Mouse (Mus musculus) kidney, adult 9 months (tissue): ENCODE results near the gene Gm10837.
A peak's percentile ranks its signal among the peaks of the same experiment; 100 is the strongest.
"Not testable (repeated sequence)": the region's sequence is repeated elsewhere in the genome, so short reads cannot be mapped to it uniquely, and the experiment has no call there.

Experiments used
- DNase-seq: peaks from one replicate; pipeline ENCODE4 v3.0.0; 2022

Gene Gm10837

GRCm38 (mm10) chr14:122490441-122491328 lies at the start of gene Gm10837:
TSS of gene Gm10837 (plus strand) at chr14:122490586.
- no peak for DNase-seq

GRCm38 (mm10) chr14:122449601-122450495 lies 40.5 kb upstream of the Gm10837 start:
- DNase-seq = no peak

GRCm38 (mm10) chr14:122450496-122451382 lies 39.6 kb upstream of the Gm10837 start, which contains the start of gene Gm5089:
TSS of gene Gm5089 (minus strand) at chr14:122451115.
- DNase-seq = peak; percentile 62

GRCm38 (mm10) chr14:122451551-122452145 lies 38.7 kb upstream of the Gm10837 start:
- no peak for DNase-seq

GRCm38 (mm10) chr14:122452701-122453387 lies 37.5 kb upstream of the Gm10837 start:
- no peak for DNase-seq

GRCm38 (mm10) chr14:122453388-122453995 lies 36.9 kb upstream of the Gm10837 start:
- DNase-seq = peak; percentile 59

GRCm38 (mm10) chr14:122453996-122454738 lies 36.2 kb upstream of the Gm10837 start:
- no peak for DNase-seq

- no peak for DNase-seq
These were observed 35.4 kb upstream of the Gm10837 start for GRCm38 (mm10) chr14:122454901-122455561.

- no peak for DNase-seq
These were observed 34.8 kb upstream of the Gm10837 start for GRCm38 (mm10) chr14:122455562-122455958.

- not testable (repeated sequence) for DNase-seq
These were observed 31.1 kb upstream of the Gm10837 start for GRCm38 (mm10) chr14:122459332-122459731.

- DNase-seq = no peak
These were observed 30.6 kb upstream of the Gm10837 start for GRCm38 (mm10) chr14:122459776-122460175.

- DNase-seq = no peak
These were observed 30.2 kb upstream of the Gm10837 start for GRCm38 (mm10) chr14:122460226-122460625.

- DNase-seq = no peak
These were observed 28.9 kb upstream of the Gm10837 start for GRCm38 (mm10) chr14:122461500-122461899.

- DNase-seq = no peak
These were observed 28.4 kb upstream of the Gm10837 start for GRCm38 (mm10) chr14:122461966-122462365.

GRCm38 (mm10) chr14:122462689-122463079 lies 27.7 kb upstream of the Gm10837 start:
- no peak for DNase-seq

GRCm38 (mm10) chr14:122463080-122463691 lies 27.2 kb upstream of the Gm10837 start:
- no peak for DNase-seq

GRCm38 (mm10) chr14:122463734-122464341 lies 26.5 kb upstream of the Gm10837 start:
- DNase-seq = not testable (repeated sequence)

- no peak for DNase-seq
These were observed 26.0 kb upstream of the Gm10837 start for GRCm38 (mm10) chr14:122464351-122464762.
